Mouse (Mus musculus) left cerebral cortex, postnatal 10 days (tissue): ENCODE data around the gene Lingo2. TPM values are rescaled to one million over a fixed set of nuclear protein-coding genes. Genes with fewer than 3 reads are reported as not detected.

Source experiments
- DNase-seq, 2 experiments: peaks; one replicate each; pipeline ENCODE4 v3.0.0; 2021 to 2022; ENCODE audit warnings: low spot score in 2 of 2, mixed read lengths in 1 of 2; ENCODE audit errors: extremely low spot score in 1 of 2
- intact Hi-C: fragments of 180-260 bp; cut with DNase I; formaldehyde crosslinking; loops from one replicate; pipeline ENCODE4 v1.15.1; 2025
- total RNA-seq, 2 experiments: library from RNA; stranded (reverse); gene quantifications; 2 replicates each; pipeline ENCODE4 v1.2.3; 2021

Gene Lingo2
- 10 to 100 TPM; 88.1 to 91.8 TPM for total RNA-seq

- peak; percentile 9 to 64 for DNase-seq
- intact Hi-C loops = no loop called here
These were observed at the start of gene Lingo2 for GRCm38 (mm10) chr4:36951150-36951954. Gene Lingo2, minus strand, starts transcription at chr4:36951747.

GRCm38 (mm10) chr4:36973358-36973757 lies 21.8 kb upstream of the Lingo2 start:
- no peak for DNase-seq
- intact Hi-C loops = no loop called here

- intact Hi-C loops = no loop called here
- DNase-seq = peak; percentile 26 to 44
These were observed 1.2 kb upstream of the Lingo2 start for GRCm38 (mm10) chr4:36952431-36953429.

- DNase-seq = no peak
- intact Hi-C loops = no loop called here
These were observed 338 bp upstream of the Lingo2 start for GRCm38 (mm10) chr4:36951955-36952215.

GRCm38 (mm10) chr4:36950790-36951149 lies 777 bp downstream of the Lingo2 start:
- intact Hi-C loops = no loop called here
- DNase-seq = peak; percentile 14 to 34

- intact Hi-C loops = no loop called here
- peak; percentile 68 to 85 for DNase-seq
These were observed 1.4 kb downstream of the Lingo2 start for GRCm38 (mm10) chr4:36950021-36950751.

- intact Hi-C loops = no loop called here
- DNase-seq = no peak
These were observed 60.7 kb downstream of the Lingo2 start for GRCm38 (mm10) chr4:36890810-36891209.

- intact Hi-C loops = no loop called here
- no peak for DNase-seq
These were observed 61.2 kb downstream of the Lingo2 start for GRCm38 (mm10) chr4:36890365-36890764.

GRCm38 (mm10) chr4:36874781-36875180 lies 76.8 kb downstream of the Lingo2 start:
- no peak for DNase-seq
- intact Hi-C loops = no loop called here

GRCm38 (mm10) chr4:36824982-36825381 lies 126.6 kb downstream of the Lingo2 start:
- intact Hi-C loops = no loop called here

GRCm38 (mm10) chr4:36821914-36822313 lies 129.6 kb downstream of the Lingo2 start:
- DNase-seq = no peak
- intact Hi-C loops = no loop called here

More at GRCm38 (mm10) chr4:36824982-36825381, 126.6 kb downstream of the Lingo2 start:
- no peak for DNase-seq

GRCm38 (mm10) chr4:36775088-36775487 lies 176.5 kb downstream of the Lingo2 start:
- intact Hi-C loops = no loop called here
- DNase-seq = no peak

GRCm38 (mm10) chr4:36730691-36731090 lies 220.9 kb downstream of the Lingo2 start:
- intact Hi-C loops = no loop called here
- no peak for DNase-seq

GRCm38 (mm10) chr4:36716411-36716810 lies 235.1 kb downstream of the Lingo2 start:
- intact Hi-C loops = no loop called here
- DNase-seq = no peak

GRCm38 (mm10) chr4:36698888-36699287 lies 252.7 kb downstream of the Lingo2 start:
- intact Hi-C loops = no loop called here
- DNase-seq = no peak

GRCm38 (mm10) chr4:36696810-36697209 lies 254.7 kb downstream of the Lingo2 start:
- no peak for DNase-seq
- intact Hi-C loops = no loop called here

- DNase-seq = no peak
- intact Hi-C loops = no loop called here
These were observed 291.6 kb downstream of the Lingo2 start for GRCm38 (mm10) chr4:36659920-36660319.

GRCm38 (mm10) chr4:36647753-36648152 lies 303.8 kb downstream of the Lingo2 start:
- intact Hi-C loops = no loop called here
- no peak for DNase-seq

- intact Hi-C loops = no loop called here
- no peak for DNase-seq
These were observed 315.9 kb downstream of the Lingo2 start for GRCm38 (mm10) chr4:36635666-36636065.
